Mouse (Mus musculus) layer of hippocampus, postnatal 36 days (tissue): ENCODE data around the gene Pcdh15. TPM values are rescaled to one million over a fixed set of nuclear protein-coding genes. Genes with fewer than 3 reads are reported as not detected.

Source experiments
- DNase-seq, 2 experiments: peaks; one replicate each; pipeline ENCODE4 v3.0.0; 2022
- total RNA-seq, 2 experiments: library from RNA; stranded (reverse); gene quantifications; 2 replicates each; pipeline ENCODE4 v1.2.3; 2021

Gene Pcdh15
- total RNA-seq, 2 experiments from 2014 or later = 18.3 to 19.1 TPM

DNA sequence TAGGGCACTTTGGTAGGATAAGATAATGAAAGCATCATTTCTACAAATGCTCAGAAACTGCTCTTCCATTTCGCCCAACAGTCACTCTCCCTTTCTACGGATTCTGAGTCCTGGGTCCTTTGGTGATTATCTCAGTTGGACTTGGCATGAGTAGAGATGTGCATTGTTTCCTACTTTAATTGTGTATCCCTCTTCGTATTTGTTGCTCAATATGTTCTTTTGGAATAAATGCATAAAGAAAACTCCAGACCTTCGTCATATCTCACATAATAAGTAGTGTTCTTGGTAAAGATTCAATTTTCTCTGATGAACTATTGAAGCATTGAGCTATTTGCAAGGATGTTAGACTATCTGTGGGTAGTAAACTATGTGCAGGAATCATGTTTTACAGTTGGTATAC, 854.2 kb downstream of the Pcdh15 start:
- no peak for DNase-seq

DNA sequence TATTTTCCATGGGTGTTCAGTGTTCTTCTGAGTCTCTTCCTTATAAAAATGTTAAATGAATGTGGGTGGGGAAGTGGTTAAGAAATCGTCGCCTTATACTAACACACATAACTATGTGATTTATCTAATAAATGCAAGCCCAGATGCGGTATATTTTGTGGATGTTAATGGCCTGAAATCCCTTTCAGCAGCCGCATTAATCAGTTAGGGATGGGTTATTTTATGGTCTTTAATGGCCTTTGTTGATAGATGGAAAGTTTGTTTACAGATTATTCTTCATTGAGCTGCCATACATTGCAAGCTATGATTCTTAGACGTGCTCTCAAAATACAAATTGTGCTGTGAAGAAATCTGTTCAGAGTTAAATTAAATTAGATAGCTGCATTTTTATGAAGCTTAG, 884.9 kb downstream of the Pcdh15 start:
- no peak for DNase-seq

DNA sequence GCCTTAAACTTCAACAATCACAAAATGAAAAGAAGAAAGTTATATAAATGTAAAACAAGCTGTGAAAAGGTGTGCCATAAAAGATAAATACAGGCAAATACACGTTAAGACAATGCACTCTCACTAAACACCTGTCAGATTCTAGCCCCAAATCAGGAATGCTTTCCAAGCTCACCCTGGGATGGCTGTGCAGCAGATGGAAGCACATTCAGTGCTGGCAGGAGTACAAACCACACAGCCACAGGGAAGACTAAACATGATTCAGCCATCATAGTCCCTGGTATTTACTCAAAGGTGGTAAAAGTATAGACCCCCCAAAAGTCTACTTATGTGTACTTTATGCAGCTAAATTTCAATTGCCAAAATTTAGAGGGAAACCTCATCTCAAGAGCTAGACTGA, 909.7 kb downstream of the Pcdh15 start:
- peak; percentile 11 to 38 for DNase-seq

DNA sequence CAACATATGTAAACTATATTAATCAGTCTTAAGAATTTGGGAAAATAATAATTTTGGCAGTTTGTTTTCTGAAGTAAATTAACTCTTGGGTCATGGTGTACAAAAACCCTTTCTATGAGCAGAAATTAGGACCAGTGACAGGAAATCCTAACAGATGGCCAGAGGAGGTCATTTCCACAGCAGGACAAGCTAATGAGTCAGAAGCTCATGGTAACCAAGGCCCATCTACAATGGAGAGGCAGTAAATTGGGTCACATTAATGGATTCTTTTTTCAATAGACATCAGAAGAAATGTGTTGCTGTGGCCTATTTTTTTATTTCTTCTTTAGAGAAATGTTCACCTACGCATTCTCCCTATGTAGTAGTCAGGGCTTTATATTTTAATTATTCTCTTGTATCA, 923.9 kb downstream of the Pcdh15 start:
- no peak for DNase-seq

DNA sequence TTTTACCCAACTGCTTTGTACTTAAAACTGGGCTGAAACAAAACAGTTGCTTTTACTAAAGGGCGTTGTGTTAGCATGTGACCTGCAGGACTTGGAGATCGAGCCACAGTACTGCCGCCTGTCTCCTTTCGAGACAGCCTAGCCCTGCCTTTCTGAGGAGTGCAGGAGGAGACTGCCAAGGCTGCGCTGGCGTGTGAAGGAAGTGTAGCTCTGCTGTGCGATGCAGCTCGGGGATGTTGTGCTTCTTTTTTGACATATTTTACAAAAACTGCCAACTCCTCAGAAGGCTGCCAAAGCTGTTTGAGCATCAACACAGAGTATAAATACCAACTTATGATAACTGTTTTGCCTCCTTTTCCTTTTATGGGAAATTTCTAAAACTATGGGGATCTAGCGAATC, 953.9 kb downstream of the Pcdh15 start:
- peak; percentile 2 to 5 for DNase-seq

DNA sequence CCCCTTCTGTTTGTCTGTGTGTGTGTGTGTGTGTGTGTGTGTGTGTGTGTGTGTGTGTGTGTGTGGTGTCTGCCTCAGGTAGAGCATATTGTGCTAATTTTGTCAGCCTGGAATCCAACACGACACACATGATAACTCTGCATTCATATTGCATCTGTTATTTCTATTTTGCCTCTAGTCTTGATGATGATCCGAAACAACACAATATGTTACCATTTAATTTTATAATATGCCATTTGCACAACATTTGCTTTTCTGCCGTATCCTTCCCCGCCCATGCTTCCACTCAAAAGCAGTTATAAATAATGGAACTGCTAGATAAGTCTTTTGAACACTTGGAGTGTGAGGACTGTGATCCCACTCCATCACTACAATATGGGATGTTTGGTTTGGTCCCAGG, 987.5 kb downstream of the Pcdh15 start:
- peak; percentile 4 to 15 for DNase-seq

DNA sequence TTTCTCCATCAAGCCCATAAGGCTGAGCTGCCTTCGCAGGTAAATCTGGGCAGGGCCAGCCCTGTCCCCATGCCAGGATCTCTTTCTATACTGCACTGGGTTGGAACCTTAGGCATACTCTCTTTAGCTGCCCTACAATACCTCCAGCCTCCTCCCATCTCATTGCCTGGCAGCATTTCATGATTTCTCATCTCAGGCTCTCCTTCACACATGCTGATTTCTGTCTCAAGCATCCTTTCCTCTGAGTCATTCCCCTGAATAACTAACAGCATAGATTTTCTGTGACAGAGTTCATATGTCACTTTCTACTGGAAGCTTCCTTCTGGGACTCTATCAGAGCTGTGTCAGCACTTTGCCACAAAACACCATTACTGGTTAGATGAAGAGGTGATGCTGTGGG, 999.2 kb downstream of the Pcdh15 start:
- DNase-seq = no peak

DNA sequence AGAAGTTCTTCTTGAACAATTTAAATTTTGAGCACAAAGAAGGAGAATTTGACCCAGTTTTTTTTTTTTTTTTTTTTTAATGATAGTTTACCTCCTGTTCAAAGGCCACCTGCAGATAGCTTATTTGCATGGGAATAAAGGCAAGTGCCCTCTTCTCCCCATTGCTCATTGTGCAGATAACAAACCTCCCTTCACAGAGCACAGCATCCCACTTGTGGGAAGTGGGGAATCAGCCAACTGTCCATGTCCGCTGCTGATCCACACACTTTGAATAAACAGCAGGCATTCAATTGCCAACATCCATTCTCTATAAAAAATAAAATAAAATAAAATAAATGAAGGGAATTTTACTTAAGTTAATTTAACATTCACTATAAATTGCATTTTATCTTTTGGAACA, 1015.0 kb downstream of the Pcdh15 start:
- no peak for DNase-seq

DNA sequence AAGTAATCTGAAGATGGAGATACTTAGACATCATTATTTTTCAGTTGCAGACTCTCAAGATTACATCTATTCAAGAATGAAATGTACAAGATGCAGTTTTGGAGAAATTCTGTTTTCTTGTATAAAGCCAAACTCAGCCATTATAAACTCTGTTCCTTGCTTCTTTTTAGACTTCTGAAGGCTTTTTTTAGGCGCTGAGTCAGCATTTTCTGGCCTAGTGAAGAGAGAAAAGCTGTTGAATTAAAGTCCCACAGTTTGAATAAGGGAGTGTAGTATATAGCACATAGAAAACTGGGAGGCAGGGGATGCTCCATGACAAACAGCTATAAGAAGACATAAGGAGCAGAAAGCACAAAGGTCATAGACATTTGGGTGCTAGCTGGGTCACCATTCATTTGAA, 1017.7 kb downstream of the Pcdh15 start:
- DNase-seq = no peak

DNA sequence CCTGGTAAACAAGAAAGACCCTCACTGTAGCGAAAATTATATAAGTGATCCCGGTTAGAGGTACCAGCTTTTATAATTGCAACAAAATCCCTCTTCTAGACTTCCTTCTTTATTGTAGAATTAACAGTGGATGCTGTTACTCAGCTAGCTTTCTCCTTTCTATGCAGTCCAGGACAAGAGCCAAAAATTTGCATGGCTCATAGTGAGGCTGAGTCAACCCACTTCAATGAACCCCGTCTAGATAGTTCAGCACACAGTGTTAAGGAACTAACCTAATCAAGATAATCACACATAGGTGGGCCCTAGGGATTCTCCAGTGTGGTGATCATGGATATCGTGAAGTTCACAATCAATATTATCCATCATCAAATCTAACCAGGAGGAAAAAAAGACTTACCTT, 1024.3 kb downstream of the Pcdh15 start:
- no peak for DNase-seq

DNA sequence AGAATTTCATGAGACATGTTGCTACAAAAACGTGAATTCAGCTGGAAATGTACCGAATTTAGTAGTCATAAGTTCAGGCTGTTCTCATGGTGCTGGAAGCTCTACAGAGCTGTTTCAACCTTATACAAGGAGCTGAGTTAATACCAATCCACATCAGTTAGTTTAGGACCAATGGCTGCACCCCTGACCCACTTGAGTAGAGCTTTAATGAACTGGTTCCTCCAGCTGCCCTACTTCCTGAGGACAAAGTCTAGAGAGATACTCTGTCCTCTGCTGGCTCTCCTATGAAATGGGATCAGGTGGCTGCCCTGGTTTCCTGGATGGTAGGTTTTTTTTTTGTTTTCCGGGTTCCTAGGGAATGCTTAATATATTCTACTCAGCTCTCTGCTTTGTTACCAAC, 1030.0 kb downstream of the Pcdh15 start:
- DNase-seq = no peak

DNA sequence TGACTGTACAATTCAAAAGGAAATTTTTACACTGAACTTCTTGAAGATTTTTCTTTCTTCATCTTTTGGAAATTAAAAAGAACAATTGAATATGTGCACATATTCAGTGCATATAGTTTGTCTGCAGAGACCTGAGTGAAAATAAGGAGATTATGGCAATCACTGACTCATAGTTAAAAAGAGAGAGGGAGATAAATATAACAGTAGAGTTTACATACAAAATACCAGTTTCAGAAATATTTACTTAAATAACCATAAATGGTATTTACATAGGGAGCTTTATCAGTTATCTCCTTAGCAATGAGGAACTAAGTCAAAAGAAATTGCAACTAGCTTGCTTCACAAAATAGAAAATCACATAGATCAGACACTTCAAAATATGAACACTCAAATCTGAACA, 1030.5 kb downstream of the Pcdh15 start:
- no peak for DNase-seq

DNA sequence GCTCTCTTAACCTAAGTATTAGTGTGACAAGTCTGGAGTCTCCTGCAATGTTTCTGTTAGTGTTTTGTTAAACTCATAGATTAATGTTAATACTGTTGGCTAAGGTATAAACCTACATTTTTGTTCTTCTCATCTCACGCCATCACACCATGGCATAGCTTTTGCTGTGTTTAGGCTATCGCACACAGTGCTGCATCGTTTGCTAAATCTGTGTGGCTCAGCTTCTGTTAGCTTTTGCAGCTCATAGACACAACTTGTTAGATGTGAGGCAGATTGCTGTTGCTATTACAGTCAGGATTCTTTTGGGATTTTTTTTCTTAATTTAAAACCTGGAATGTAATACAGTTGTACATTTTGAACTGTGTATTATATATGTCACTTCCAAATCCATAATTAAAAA, 1031.7 kb downstream of the Pcdh15 start:
- no peak for DNase-seq

DNA sequence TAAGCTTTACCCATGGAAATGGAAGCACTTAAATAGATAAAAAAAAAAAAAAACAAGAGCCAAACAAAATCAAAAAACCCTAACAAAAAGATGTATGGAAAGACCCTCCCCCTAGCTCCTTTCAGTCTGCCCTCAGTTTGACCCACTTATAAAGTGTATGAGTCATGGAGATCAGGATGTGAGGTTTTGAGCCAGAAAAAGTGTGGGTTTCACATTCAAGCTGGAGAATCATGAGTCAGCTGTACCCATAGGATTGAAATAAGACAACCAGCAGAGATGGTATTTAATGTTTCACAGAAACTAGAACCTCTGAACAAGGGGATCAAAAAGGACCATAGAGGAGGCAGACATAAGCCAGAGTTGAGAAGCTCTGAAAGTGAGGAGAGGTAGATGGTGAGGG, 1048.8 kb downstream of the Pcdh15 start:
- DNase-seq = no peak

DNA sequence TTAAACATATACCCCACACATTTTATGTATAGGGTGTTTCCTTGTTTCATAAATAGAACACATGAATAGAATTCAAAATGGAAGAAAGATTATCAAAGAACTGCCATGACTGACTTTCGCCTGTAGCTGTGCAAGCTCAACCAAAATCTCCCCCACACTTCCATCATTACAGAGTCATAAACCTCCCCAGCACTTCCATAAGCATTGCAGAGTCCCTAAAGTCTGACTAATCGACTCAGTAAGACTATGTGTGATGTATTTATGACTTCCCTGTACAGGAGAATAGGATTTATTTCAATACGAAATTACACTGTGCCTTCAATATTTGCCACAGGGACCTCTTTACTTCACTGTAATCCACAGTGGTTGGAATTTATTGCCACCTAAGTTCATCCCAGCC, 1082.8 kb downstream of the Pcdh15 start:
- DNase-seq = no peak

DNA sequence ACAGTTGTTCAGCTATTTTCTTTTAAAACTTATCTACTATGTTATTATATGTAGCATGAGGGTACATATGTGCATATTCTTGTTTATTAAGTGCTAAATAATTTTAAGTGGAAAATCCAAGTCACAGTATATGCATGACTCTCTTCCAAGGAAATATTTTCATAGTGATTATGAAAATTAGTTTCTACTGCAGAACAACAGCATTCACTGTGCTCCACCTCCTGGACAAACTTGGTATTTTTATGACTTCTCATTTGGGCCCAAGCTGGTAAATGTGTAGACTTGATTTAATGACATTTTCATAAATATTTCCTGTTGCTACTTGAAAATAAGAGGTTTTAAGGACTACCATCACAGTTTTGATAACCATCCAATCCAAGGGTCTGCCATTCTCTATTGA, 1104.5 kb downstream of the Pcdh15 start:
- peak in 1 of 2 experiments; percentile 15 for DNase-seq

DNA sequence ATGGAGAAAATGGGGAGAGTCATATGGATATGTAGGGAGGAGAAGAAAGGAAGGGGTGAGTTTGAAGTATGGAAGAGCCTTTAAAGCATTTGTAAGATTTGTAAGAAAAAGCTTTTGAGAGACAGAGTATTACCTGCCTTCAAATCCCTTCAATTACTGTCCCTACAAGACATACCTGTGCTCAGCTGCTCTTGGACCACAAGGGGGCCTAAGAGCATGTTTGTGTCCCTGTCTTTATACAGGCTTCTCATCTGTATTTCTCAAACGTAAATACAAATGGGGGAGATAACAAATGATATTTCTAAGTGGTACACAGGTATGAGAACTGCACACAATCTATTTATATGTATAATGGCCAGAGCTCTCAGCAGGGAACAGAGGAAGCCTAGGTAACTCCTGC, 1118.1 kb downstream of the Pcdh15 start:
- no peak for DNase-seq

DNA sequence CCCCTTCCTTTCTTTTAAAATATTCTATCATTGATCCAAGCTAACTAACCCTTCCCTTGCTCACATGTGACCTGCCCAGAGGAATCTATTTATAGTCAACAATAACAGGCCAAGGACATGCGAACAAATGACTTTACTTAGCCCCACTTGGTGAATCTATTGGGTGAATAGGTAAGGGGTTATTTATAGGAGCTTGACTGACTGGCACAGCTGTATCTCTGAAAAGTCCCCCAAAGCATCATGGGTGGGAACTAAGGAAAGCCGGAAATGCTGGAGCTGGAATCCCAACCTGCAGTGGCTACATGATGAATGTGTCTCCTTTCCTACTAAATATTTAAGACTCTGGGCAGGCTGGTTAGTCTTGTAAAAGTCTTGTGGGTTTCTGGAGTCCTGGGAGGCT, 1121.3 kb downstream of the Pcdh15 start:
- DNase-seq = no peak

DNA sequence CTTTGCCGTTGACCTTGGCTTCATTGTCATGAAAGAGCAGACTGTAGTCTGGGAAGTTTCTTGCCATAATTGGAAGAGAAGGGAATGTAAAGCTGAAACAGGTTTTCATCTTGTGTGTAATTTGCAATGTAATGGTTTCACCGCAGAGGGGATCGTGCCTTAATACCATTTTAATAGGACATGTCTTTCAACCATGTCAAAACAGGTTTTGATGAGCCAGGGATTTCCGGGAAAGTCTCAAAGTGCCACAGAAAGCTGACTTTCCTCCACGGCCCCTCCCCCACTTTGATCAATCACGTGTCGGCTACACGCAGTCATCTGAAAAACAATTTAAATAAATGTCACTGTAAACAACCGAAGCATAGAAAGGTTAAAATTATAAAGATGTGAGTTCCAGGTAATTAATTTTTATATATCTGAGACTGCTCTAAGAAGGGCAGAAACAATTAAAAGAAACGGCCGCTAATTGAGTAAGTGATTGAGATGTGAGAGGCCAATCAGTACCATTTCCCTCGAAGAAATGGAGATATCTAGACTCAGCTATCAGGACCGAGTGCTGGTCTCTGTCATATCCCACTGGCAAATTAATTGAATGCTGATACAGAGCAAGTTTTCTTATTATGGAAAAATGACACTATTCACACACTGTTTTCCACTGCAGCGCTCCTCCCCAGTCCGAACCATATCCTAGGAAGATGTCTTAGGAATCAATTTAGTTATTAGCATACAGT, 1158.7 kb downstream of the Pcdh15 start:
- DNase-seq = no peak

DNA sequence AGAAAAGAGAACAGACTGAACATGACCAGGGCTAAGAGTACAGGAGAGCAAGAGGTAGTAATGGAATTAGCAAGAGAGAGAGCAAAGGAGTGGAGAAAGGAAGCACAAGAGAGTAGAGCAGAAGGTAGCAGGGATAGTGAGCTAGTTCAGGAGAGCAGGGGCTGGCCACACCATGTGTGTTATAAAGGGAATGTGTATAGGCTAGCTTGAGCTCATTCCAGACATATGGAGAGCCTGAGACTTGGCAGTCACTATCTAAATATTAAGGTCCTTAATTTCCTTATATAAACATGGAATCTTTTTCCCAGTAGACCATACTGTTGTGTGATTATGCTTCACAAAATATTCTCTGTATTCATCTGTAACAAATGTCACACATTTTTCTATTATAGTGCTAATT, 1159.5 kb downstream of the Pcdh15 start:
- no peak for DNase-seq

DNA sequence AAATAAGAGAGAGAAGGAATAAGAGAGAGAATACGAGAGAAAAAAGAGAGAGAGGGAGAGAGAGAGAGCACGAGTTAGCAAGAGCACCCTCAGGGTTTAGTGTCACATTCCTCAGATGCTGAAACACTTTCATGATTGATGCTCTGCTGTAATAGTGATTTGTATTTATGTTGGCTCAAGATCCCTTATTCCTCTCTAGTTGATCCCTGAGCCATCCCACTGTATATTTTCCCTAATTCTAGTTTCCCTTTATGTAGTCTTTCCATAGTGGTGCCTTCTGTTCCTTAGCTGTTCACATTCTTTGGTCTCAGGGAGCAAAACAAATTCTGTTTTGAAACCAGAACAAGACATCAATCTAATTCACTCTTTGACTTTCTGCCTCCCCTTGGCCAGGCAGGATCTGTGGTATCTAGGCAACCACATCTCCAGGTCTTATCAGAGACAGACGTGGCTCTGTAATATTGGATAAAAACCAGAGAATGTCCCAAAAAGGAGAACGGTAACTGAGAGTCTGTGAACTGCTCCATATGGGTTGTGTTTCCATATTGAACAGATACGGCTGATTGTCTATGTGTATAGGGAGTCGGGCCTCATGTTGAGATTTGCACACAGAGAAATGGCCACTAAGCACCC, 1170.6 kb downstream of the Pcdh15 start:
- DNase-seq = no peak

DNA sequence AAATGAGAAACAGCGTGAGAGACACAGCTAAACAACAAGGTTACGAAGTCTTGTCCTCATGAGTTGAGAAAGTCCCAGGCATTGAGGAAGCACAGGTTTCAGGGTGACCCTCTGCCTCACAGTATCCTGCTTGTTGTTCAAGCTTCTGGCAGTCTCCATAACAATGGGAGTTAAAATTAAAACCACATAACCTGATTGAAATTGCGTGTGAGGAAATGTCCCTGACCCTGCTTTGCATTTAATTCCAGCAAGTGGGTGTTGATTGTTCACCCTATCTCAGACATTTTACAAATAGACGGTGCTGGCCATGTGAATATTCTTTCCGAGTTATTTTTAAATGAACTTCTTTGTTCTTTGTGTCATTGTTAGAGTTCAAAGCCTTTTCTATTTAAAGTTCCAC, 1171.8 kb downstream of the Pcdh15 start:
- no peak for DNase-seq

DNA sequence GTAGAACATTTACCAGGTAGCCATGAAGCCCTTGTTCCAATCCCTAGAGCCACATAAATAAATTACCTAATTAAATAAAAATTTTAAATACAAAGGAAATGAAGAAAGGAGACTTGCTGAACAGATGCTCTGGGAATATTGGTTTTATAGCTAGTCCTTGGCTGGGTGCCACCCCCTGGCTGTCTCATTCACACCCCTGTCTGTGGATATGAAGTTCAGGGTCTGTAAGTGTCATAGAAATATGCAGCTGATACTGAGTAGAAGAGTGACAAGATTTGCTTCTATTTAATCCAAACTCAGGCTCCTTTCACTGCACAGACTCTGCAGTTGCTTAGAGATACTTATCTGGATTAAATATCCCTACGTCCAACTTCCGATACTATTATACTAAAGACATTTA, 1205.0 kb downstream of the Pcdh15 start:
- no peak for DNase-seq

DNA sequence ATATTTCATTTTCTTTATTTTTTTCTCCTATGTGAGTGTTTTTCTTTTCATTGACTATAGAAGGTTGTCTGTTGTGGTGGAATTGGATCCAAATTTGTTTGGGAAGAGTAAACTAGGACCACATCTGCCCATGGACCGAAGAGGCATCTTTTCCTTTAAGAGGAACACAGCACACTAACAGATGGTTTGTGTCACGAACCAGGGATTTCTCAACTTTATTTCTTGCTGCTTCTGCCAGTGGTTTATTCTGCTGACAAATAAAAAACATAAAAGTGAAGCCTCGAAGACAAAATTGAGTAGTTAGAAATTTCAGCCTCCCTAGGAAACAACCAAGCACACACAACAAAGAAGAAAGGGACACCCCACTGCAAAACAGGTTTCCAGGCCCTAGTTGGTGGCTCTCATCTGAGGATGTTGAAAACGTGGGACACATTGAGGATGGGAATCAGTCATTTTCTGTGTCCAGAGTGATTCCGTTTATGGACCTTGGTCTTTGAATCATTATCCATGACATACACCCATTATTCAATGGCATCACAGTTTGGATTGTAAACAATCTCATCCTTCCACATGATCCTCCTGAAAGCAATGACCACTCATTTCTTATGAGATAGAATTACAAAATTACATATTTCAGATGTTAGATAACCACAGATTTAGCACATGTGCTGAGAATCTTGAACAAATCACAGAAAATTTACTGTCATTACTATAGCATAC, 1206.5 kb downstream of the Pcdh15 start:
- no peak for DNase-seq
